Mouse (Mus musculus) skeletal muscle tissue, adult 2 months (tissue): ENCODE measurements at regions not wholly inside any gene's neighbourhood (a gene's known extent, or its start where the extent isn't known, plus 50 kb on each side); places are given as distances from the start of the nearest gene placed in this dataset.
"Not testable (repeated sequence)": the region's sequence is repeated elsewhere in the genome, so short reads cannot be mapped to it uniquely, and the experiment has no call there.

Source experiments
- DNase-seq: peaks from one replicate; pipeline ENCODE4 v3.0.0-alpha.2; 2012; ENCODE audit warnings: low read depth, low spot score

GRCm38 (mm10) chr3:152040751-152041150 lies 125.3 kb downstream of the Gipc2 start:
- DNase-seq = no peak

- not testable (repeated sequence) for DNase-seq
These were observed 129.2 kb downstream of the Gipc2 start for GRCm38 (mm10) chr3:152036819-152037218.

DNA sequence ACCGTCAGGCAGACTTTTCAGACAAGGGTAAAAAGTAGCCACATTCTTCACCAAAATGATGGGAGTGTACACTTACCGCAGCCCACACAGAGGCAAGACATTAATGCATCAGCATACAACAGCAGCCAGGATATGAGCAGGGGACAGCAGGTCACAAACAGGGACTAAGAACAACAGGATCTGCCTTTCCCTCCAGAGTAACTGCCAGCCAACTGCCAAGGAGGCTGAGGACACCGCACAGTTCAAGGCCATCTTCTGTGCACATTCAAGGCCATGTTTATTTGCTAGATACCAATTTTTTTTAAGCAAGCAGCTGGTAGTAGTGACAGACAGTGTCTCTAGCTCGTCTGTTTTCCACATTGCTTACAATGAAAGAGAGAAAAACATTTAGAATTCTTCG lies 130.6 kb downstream of the Gipc2 start:
- DNase-seq = no peak

- no peak for DNase-seq
These were observed 131.3 kb downstream of the Gipc2 start for GRCm38 (mm10) chr3:152034686-152035085.

DNA sequence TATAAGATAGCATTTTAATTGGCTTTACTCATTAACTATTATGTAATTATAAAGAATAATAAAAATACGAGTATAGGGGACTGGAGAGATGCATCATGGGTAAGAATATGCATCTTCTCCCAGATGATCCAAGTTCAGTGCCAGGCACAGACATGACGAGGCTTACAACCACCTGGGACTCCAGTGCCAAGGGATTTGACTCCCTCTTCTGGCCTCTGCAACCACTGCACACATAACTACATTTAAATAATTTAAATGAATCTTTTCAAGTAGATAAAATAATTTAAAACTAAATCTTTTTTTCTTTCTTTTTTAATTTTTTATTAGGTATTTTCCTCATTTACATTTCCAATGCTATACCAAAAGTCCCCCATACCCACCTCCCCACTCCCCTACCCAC lies 131.8 kb downstream of the Gipc2 start:
- DNase-seq = no peak

- DNase-seq = no peak
These were observed 133.2 kb downstream of the Gipc2 start for GRCm38 (mm10) chr3:152032663-152033318.

GRCm38 (mm10) chr3:152028695-152029094 lies 137.3 kb downstream of the Gipc2 start:
- DNase-seq = no peak

GRCm38 (mm10) chr3:152026034-152026433 lies 140.0 kb downstream of the Gipc2 start:
- no peak for DNase-seq

DNA sequence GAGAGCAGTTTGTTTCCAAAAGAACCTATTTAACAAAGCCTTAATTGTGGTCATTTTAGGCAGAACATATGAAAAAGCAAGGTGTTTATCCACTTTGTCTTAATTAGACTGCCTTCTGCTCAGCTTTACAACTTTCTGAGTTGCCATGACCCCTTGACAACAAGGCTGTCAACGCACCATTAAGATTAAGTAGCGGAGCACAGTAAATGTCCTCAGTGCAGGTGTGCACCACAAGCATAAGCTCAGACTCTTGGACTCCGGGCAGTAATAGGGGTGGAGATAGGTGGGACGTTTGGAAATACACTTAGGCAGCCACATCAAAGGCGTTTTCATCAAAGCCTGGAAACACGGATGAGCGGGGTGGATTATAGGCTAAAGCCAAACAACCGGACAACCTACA lies 140.9 kb downstream of the Gipc2 start:
- no peak for DNase-seq

GRCm38 (mm10) chr3:152006747-152007146 lies 159.3 kb downstream of the Gipc2 start:
- no peak for DNase-seq

DNA sequence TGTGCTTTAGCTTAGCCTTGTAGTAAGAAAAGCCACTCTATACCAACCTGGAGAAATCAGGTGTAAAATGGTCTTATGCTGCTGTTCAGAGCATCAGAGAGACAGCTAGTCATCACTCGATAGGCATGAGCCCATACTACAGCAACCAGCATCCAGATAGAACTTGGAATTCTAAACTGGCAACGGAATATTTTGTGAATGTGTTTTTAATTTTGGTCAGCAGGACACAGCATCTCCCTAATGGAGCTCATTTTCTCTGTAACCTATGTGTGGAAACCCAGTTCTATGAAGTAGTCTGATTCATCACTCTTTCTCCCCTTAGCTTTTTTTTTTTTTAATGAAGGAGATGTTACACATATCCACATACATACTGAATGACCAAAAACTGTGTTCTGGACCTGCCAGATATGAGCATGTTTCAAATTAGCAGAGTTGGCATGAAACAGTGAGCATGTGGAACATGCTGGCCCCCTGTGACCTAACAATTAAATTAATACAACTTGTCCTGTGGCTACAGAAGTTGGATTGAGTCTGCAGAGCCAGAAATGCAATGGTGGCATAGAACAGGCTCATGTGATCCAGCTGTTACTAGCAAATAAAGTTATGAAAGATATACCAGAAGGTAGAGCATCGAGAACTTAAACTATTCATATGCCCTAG lies 160.5 kb downstream of the Gipc2 start:
- peak; percentile 55 for DNase-seq

DNA sequence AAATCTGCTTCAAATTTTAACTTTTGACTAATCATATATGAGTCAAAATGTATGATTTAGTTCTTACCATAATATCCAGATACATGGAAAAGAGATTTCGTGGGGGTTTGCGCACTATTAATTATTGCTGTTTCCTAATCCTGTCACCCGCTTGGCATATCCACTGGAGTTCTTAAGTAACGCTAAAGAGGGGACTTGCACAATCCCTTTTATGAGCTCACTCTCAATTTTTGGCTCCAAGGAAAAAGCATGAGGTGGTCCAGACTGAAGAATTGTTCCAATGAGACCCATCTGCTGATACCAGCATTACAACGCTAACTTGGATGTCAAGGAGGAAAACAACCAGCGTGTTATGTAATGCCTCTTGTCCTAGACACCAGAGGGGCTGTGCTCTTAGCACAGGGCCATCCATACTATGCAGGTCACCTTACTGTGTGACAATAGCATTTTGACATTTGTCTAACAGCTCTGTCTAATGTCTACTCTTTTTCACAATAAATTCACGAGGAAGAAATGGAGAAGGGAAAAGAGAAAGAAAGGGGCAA lies 161.5 kb downstream of the Gipc2 start:
- peak; percentile 85 for DNase-seq

DNA sequence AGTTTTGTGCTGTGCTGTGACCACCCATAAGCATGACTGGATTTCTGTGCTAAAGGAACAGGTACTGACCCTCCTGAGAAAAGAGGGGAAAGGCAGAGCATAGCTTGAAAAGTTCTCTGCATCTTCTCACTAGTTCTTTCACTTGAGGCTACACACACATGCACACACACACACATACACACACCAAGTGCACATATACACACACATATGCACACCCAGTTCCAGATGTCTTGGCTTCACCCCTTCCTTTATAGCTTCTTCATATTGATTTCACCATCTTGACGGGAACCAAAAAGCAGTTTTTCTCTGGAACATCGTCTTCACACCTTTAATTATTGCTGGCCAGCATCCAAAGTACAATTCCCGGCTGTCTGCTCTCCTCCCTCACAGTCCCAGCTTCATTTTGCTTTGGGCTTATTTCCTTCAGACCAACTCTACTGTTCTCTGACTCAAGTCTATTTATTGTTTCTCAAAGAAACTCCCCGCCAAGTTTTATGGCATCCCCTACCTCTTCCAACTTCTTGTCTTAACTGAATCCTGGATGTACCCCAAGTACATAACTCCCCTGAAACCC lies 160.2 kb upstream of the Ptgfr start:
- peak; percentile 8 for DNase-seq

- peak; percentile 19 for DNase-seq
These were observed 159.7 kb upstream of the Ptgfr start for GRCm38 (mm10) chr3:151997111-151997510.

DNA sequence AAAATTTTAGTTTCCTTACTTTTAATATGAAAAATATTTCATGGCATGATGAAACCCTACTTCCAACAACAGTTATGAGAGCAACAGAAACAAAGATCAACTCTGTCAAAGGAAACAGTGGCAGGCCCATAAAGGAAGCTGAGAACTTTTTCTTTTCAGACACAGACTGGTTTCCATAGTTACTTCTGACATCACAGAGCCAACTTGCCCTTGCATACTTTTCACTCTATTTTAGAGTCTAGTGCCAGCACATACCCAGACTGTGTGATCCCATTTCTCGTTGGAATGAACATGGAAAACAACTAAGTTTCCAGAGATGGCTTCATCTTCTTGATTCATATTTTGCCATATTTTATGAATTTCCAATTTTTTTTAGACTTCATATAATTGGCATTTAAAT lies 150.8 kb upstream of the Ptgfr start:
- no peak for DNase-seq

- peak; percentile 83 for DNase-seq
These were observed 140.7 kb upstream of the Ptgfr start for GRCm38 (mm10) chr3:151978136-151978535.

GRCm38 (mm10) chr3:151977651-151978050 lies 140.2 kb upstream of the Ptgfr start:
- peak; percentile 53 for DNase-seq

DNA sequence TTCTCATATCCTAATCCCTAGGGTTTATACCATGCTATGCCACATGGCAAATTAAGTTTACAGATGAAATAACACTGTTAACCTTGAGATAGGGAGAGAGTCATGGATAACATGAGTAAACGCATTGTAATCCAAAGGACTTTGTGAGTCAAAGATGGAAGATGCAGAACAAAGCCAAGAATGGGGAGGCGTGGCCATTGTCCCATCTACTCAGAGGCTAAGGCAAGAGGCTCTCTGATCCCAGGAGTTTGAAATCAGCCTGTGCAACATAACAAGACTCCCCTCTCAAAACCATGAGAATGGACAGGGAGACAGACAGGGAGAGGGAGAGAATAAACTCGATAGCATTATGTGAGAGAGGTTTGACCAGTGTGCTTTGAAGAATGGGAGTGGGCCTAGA lies 112.4 kb upstream of the Ptgfr start:
- DNase-seq = no peak

GRCm38 (mm10) chr3:151948015-151948645 lies 110.7 kb upstream of the Ptgfr start:
- DNase-seq = no peak

DNA sequence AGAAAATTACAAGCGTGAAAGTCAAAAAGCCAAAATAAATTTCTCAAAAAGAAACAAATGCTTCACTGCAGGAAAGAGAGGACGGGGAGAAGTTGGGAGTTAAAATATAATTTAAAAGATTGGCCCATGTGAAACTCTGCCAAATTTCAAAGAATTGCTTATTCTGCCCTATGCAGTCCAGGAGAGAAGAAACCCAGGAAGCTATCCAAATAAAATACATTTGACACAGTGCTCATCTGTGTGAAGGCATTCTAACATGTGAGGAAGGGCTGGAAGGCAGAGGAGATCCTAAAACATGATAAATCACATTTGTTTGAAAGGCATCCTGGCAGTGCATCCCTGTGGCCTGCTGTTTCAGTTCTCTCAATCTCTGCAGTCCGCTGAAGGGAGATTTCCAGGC lies 108.5 kb upstream of the Ptgfr start:
- no peak for DNase-seq

- DNase-seq = no peak
These were observed 106.1 kb upstream of the Ptgfr start for GRCm38 (mm10) chr3:151943542-151943941.

GRCm38 (mm10) chr3:151938472-151939029 lies 101.1 kb upstream of the Ptgfr start:
- no peak for DNase-seq
